Mouse (Mus musculus) T-cell, adult 2 months (primary cell): ENCODE measurements around the gene Tbce.
"Not testable (repeated sequence)": the region's sequence is repeated elsewhere in the genome, so short reads cannot be mapped to it uniquely, and the experiment has no call there.

Experiments used
- DNase-seq: peaks from one replicate; pipeline ENCODE4 v3.0.0; 2022; ENCODE audit warnings: low spot score

Gene Tbce

DNA sequence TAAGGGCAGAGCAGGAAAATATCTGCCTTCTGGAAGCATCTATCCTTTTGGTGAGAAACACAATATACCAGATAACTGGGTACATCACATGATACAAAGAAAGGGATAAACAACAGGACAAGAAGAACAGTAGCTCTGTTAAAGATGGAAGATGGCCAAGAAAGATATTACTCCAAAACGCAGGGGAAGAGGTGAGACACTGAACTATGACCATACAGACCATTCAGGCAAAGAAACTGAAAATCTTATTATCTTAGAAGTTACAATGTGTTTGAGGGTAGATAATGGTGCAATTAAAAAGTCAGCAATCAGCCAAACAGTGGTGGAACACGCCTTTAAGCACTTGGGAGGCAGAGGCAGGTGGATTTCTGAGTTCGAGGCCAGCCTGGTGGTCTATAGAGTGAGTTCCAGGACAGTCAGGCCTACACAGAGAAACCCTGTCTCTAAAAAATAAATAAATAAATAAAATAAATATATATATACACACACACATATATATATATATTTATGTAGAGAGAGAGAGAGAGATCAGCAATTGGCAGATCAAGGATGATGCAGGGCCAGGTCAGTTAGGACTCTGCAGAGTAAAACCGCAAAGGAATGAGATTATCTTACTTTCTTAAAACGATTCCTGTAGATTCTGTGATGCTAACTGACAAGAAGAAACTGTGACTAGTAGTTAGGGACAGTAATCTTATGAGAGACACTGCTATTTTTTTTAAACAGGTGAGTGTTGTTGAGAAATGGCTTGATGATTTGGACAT, 5.9 kb downstream of the Tbce start:
- DNase-seq: no peak

- DNase-seq: no peak
Observed at GRCm38 (mm10) chr13:14026154-14026820, 13.2 kb downstream of the Tbce start.

- DNase-seq: no peak
Observed at GRCm38 (mm10) chr13:14025554-14025953, 13.9 kb downstream of the Tbce start.

DNA sequence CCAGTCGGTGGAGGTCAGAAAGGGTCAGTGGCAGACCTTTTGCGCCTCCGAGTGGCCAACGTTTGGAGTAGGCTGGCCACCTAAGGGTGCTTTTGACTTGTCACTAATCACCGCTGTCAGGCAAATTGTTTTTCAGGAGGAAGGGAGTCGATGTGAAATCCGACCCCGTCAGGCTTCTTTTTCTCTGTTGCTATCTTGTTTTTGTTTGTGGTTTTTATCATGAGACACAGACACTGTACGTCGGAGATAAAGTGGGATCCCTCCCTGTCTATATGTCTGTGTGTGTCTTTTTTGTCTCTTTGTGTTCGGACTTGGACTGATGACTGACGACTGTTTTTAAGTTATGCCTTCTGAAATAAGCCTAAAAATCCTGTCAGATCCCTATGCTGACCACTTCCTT, 18.0 kb downstream of the Tbce start:
- not testable (repeated sequence) for DNase-seq

DNA sequence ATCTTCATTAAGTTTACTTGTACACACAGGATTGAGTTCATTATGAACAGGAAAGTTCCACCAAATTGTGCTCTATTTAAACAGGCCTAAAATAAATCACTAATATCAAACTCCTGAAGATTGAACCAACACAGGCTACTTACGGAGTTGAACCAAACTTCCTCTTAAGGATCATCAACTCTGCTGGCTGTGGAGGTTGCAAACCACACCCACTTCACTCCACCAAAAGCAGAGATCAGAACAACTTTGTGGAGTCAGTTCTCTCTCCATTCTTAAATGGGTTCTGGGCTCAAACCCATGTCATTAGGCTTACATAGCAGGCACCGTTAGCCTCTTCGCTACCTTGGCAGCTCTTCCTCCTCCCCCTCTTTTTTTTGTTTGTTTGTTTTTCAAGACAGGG, 20.6 kb downstream of the Tbce start:
- no peak for DNase-seq

DNA sequence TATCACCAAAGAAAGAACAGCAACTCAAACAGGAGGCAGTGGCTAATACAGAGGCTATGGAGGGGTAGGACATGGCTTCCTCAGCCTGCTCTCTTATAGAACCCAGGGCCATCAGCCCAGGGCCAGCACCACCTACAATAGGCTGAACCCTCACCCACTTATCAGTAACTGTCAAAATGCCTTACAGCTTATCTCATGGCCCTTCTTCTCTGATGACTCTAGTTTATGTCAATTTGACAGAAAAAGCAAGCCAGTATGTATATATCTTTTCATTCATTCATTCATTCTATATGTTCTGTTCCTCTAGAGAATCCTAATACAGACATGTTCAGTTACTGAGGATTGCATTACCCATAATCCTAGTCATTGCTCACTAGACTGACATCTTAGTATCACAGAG, 21.2 kb downstream of the Tbce start:
- no peak for DNase-seq

DNA sequence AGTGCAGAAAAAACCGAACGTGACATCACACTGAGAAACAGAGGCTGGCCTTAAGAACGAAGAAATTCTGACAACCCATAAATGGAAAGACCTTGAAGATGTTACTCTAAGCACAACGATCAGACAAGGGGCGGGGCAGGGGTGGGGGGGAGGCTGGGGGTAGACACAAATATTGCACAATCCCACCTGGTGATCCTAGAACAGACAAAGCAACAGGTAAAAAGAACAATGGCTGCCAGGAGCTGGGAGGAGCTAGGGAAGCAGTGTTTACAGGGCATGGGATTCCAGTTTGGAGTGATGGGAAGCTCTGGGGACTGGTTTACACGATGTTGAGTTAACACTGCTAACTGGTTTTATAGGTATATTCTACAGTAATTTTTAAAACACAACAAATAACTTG, 23.8 kb downstream of the Tbce start:
- DNase-seq: no peak

GRCm38 (mm10) chr13:14014540-14014939, 24.9 kb downstream of the Tbce start:
- DNase-seq: no peak

GRCm38 (mm10) chr13:14014001-14014400, 25.4 kb downstream of the Tbce start:
- DNase-seq: no peak

DNA sequence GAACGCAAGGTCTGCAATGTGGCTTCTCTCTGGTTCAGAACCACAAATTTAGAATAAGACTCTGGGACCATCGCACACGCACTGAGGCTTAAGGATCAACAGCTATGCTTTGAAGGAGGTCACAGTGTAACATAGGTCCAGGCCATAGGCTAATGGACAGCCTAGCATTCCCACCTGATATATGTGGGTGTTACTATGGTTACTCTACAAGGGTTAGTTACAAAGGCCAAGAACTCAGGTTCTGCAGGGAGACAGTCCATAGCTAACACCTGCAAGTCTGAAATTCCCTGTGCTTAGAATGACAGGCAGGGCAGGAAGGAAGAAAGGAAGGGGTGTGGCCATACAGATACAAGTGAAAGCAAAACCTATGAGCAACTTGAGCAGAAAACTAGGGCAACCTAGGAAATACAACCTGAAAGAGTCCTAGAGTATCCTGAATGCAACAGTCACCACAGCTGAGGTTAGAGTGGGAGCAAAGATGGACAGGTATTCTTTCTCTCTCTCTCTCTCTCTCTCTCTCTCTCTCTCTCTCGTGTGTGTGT, 27.9 kb downstream of the Tbce start:
- no peak for DNase-seq

GRCm38 (mm10) chr13:14006056-14006455, 33.4 kb downstream of the Tbce start:
- no peak for DNase-seq

GRCm38 (mm10) chr13:14004999-14005398, 34.4 kb downstream of the Tbce start:
- no peak for DNase-seq

DNA sequence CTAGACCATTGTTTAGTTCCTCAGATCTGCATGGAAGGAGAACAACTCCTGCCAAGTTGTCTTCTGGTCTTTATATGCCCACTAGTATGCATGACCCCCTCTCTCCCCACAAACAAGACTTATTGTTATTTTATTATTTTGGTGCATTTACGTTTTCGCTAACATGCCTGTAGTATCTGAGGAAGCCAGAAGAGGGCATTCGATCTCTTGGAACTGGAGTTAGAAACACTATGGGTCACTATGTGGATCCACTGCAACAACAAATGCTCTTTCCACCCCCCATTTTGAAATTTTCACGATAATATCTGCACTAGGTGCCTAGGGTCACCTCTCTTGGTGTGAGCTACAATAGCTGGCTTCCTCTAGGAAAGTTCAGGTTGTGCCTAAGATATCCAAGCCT, 35.4 kb downstream of the Tbce start:
- no peak for DNase-seq

GRCm38 (mm10) chr13:14002706-14003105, 36.7 kb downstream of the Tbce start:
- DNase-seq: no peak

GRCm38 (mm10) chr13:13997476-13997875, 42.0 kb downstream of the Tbce start:
- no peak for DNase-seq

DNA sequence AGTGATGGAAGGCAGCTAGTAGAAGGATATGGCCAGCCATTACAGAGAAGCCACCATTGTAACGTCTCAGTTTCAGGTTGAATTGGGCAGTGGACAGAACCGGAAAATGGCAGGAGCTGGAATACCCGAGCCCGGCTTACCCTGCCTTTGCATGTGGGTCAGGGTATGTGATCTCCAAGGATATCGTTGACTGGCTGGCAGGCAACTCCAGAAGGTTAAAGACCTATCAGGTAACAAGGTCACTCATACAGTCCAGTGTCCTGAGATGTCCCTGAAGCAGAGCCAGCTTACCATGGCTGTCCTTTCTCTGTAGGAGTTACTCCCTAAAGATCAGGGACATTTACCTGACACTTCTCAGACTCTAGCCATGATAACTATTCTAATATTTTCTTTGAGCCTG, 44.4 kb downstream of the Tbce start:
- DNase-seq: no peak

DNA sequence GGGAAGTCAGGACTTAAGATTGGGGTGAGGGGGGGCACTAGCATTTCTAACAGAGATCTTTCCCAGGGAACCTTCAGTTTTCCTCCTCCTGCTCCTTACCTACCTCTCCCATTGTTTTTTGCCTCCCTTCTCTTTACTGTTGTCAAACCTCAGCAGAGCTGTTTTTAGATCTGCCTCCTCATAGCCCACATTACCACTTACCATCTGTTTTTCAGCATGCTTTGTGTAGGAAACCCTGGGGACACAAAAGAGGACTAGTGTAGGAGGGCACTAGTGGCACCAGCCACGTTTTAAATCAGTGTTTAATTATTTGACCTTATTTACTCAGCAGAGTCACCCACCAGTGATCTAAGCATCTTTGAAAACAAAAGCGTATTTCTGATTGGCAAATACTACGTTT, 46.4 kb downstream of the Tbce start:
- no peak for DNase-seq

- no peak for DNase-seq
Observed at GRCm38 (mm10) chr13:13990391-13990790, 49.0 kb downstream of the Tbce start.

- no peak for DNase-seq
Observed at GRCm38 (mm10) chr13:13989135-13989534, 50.3 kb downstream of the Tbce start.

DNA sequence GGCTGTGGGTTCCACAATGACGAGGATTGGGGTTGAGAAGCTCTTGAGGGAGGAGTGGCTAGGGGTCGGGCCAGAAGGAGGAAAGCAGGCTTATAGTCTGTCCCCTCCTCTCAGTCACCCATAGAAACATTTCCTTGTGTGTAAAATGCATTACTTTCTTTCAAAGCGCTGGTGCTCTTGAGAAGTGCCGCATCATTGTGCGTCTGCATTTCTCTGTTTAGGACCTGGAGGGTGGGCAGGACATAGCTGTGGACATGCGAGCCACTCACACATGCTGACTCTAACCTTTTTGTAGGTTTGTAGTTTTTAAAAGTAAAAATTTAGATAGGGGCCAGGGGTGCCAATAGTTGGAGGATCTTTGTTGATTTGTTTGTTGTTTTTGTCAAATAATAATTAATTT, 55.9 kb downstream of the Tbce start:
- DNase-seq: no peak

GRCm38 (mm10) chr13:13981842-13982241, 57.6 kb downstream of the Tbce start:
- DNase-seq: not testable (repeated sequence)

- no peak for DNase-seq
Observed at GRCm38 (mm10) chr13:13969796-13970195, 69.6 kb downstream of the Tbce start.

- DNase-seq: no peak
Observed at GRCm38 (mm10) chr13:13968629-13969111, 70.8 kb downstream of the Tbce start.
